Mouse (Mus musculus): ENCODE data around the gene Ppara.

GRCm38 (mm10) chr15:85738416-85738815 is 3.6 kb downstream of the Ppara start:
- TF ChIP-seq EP300 (IDR thresholded peaks at IDR 0.05; ENCODE audit: low read depth) (no peak), CTCF (IDR thresholded peaks at IDR 0.05; ENCODE audit: low read depth) (no peak)

Data from liver, embryonic 14.5 days (tissue).